Mouse (Mus musculus) hindbrain, embryonic 13.5 days (tissue): ENCODE measurements around the gene Zfp871. TPM values are rescaled to one million over a fixed set of nuclear protein-coding genes. Genes with fewer than 3 reads are reported as not detected.
"Not testable (repeated sequence)": the region's sequence is repeated elsewhere in the genome, so short reads cannot be mapped to it uniquely, and the experiment has no call there.

ENCODE experiments used
- ATAC-seq: fragments of 200-750 bp; cut with Nextera tagmentation; 2 replicates; pipeline ENCODE4 v1.8.0; 2017; ENCODE audit warnings: moderate TSS enrichment; ENCODE audit not compliant: low FRiP score
- H3K27ac ChIP-seq: fragments of 300-500 bp; sonication (generic); 2 replicates; pipeline ENCODE4 v1.5.1; 2015; ENCODE audit warnings: inconsistent platforms, mild to moderate bottlenecking, moderate library complexity
- H3K27me3 ChIP-seq: fragments of 300-500 bp; sonication (generic); 2 replicates; pipeline ENCODE4 v1.6.1; 2015; ENCODE audit warnings: mild to moderate bottlenecking, inconsistent platforms
- H3K36me3 ChIP-seq: fragments of 300-500 bp; sonication (generic); 2 replicates; pipeline ENCODE4 v1.6.1; 2015; ENCODE audit warnings: mild to moderate bottlenecking, inconsistent platforms
- H3K4me1 ChIP-seq: fragments of 300-500 bp; sonication (generic); replicated peaks from 2 replicates; pipeline ENCODE4 v1.6.1; 2015; ENCODE audit warnings: inconsistent platforms
- H3K4me2 ChIP-seq: fragments of 300-500 bp; sonication (generic); 2 replicates; pipeline ENCODE4 v1.6.1; 2015; ENCODE audit warnings: inconsistent platforms, mild to moderate bottlenecking, moderate library complexity
- H3K4me3 ChIP-seq: fragments of 300-500 bp; sonication (generic); 2 replicates; pipeline ENCODE4 v1.5.1; 2015; ENCODE audit warnings: mild to moderate bottlenecking, inconsistent platforms
- H3K9ac ChIP-seq: fragments of 300-500 bp; sonication (generic); 2 replicates; pipeline ENCODE4 v1.6.1; 2015; ENCODE audit warnings: mild to moderate bottlenecking, inconsistent platforms
- H3K9me3 ChIP-seq: fragments of 300-500 bp; sonication (generic); 2 replicates; pipeline ENCODE4 v1.6.1; 2016; ENCODE audit warnings: inconsistent platforms
- WGBS: fragments of 180-500 bp; shearing (Covaris S2); methylation state at CpG from one replicate; pipeline ENCODE4 v1.1.7; 2015; 5-methylcytosine and 5-hydroxymethylcytosine counted together
- polyA plus RNA-seq: library from polyadenylated mRNA; unstranded; fragments of >200 nt; fragmentation: Nextera tagmentation; extraction: Ambion mirVana; gene quantifications from 2 replicates; pipeline ENCODE4 v1.2.1, GENCODE M21; 2015

The Zfp871 gene
- polyA plus RNA-seq, 1 experiment from 2014 or later, result 46.1 TPM

DNA sequence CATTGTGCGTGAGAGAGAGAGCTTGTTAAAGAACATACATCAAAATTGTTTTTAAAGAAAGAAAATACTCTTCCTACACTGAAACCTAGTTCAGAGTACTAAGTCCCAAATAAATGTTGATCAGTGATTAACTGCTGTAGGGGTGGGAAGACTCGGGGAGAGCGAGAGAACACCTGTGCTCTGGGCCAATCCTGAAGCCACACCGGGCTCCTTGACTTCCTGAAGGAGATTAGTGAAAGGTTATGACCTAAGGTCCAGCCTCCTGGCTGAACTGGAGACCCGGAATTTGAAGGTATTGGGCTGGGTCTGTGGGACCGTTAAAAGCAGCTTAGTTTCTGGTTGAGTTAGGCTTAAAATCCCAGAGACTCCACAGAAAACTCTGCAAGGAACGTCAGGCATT is 65.3 kb downstream of the Zfp871 start:
- Histone ChIP-seq H3K4me2 (no peak overlapping the region), H3K9me3 (0 out of 2 replicates have a peak, but pooled peaks cover 9% of the 10 kb centered on the region), H3K36me3 (no peaks in the 10 kb centered on the region), H3K4me1 (no peaks in the 10 kb centered on the region), H3K9ac (no peak overlapping the region), H3K27me3 (no peaks in the 10 kb centered on the region), H3K4me3 (no peak overlapping the region), H3K27ac (no peak overlapping the region)
- no peak for ATAC-seq
- WGBS, result 81% methylated on average over 7 of the region's 7 CpGs

DNA sequence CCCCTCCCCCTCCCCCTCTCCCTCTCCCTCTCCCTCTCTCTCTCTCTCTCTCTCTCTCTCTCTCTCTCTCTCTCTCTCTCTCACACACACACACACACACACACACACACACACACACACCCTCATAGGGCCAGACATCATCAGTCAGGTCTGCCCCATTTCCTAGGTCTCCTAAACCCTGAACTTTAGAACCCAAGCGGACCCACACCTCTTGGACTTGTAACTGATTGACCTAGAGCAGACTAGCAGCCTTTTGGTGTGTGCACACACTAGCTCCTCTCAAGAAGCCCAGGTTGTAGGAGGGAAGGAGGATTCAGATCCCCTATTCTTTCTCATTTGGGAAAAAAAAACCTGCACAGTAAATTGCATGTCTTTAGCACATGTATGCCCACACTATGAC is 65.9 kb downstream of the Zfp871 start:
- WGBS, result 81% methylated on average over 1 of the region's 1 CpGs
- not testable (repeated sequence) for H3K4me2 ChIP-seq, H3K27me3 ChIP-seq, ATAC-seq, H3K27ac ChIP-seq, H3K36me3 ChIP-seq, H3K4me1 ChIP-seq, H3K9ac ChIP-seq, H3K4me3 ChIP-seq, H3K9me3 ChIP-seq

Other genes with a start within 250 kb of the Zfp871 start
- gene Cyp4f37, start 167.0 kb downstream of the Zfp871 start, polyA plus RNA-seq, result 1.1 TPM in 1 of 2 replicates, not detected in the other
- not detected in 2 replicates for gene Cyp4f40, start 129.4 kb downstream of the Zfp871 start, polyA plus RNA-seq
- gene Cyp4f15, start 102.7 kb downstream of the Zfp871 start, polyA plus RNA-seq, result 1.8 and 2.0 TPM in 2 replicates
- 63.9 and 71.5 TPM in 2 replicates for gene Zfp811, start 21.6 kb upstream of the Zfp871 start, polyA plus RNA-seq
- 20.1 and 22.2 TPM in 2 replicates for gene Zfp799, start 42.0 kb upstream of the Zfp871 start, polyA plus RNA-seq
- 7.4 and 7.8 TPM in 2 replicates for gene Zfp870, start 103.4 kb upstream of the Zfp871 start, polyA plus RNA-seq
- not detected in 2 replicates for gene Cyp4f14, start 129.1 kb upstream of the Zfp871 start, polyA plus RNA-seq
- gene Cyp4f13, start 159.1 kb upstream of the Zfp871 start, polyA plus RNA-seq, result 9.5 and 10.9 TPM in 2 replicates
- gene Zfp472, start 177.5 kb upstream of the Zfp871 start, polyA plus RNA-seq, result 8.5 and 8.8 TPM in 2 replicates
- 19.8 and 22.7 TPM in 2 replicates for gene Zfp952, start 204.8 kb upstream of the Zfp871 start, polyA plus RNA-seq
- 25.5 and 26.5 TPM in 2 replicates for gene Zfp763, start 245.1 kb upstream of the Zfp871 start, polyA plus RNA-seq